Mouse (Mus musculus) right cerebral cortex, postnatal 4 days (tissue): ENCODE results near the gene Isoc2a.
"Not testable (repeated sequence)": the region's sequence is repeated elsewhere in the genome, so short reads cannot be mapped to it uniquely, and the experiment has no call there.

Source experiments
- DNase-seq: peaks from one replicate; pipeline ENCODE4 v3.0.0-alpha.2; 2022

Isoc2a gene

DNA sequence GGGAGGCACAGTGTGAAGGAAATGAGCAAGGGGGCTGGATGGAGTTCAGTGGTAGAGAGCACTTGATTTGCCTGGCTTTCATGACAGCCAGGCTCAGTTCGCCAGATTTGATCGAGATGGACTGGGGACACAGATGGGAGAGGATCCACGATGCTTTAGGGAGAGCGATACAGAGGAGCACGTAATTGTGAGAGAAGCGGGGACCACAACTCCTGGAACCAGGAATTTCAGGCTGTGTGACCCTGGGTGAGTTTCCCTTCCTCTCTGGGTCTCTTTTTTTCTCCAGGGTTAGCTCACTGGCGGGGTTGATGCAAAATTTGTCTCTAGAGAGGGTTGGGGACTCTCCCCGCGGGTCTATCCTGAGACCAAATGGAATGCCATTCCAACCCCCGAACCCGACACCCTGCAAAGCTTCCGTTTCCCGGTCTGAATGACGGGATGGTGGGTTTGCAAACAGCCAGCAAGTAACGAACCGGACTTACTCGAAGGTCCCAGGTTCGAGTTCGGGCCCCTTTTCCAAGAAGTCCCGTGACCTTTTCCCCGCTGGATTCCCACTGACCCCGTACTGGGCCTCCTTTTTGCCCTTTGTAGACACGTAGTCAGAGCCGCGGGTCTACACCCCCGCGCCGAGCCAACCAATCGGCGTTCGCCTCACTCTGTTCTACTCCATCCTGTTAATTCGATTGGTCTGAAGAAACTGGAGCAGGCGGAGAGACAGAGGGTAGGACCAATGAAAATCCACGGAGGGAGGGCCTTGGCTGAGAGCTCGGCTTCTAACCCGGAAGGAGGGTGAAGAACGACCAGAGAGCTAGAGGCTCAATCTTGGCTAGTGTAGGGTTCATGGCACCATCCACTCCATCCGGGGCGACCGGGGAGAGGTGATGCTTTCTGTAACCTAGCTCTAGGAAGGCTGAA is 11.1 kb upstream of the Isoc2a start:
- peak; percentile 88 for DNase-seq

DNA sequence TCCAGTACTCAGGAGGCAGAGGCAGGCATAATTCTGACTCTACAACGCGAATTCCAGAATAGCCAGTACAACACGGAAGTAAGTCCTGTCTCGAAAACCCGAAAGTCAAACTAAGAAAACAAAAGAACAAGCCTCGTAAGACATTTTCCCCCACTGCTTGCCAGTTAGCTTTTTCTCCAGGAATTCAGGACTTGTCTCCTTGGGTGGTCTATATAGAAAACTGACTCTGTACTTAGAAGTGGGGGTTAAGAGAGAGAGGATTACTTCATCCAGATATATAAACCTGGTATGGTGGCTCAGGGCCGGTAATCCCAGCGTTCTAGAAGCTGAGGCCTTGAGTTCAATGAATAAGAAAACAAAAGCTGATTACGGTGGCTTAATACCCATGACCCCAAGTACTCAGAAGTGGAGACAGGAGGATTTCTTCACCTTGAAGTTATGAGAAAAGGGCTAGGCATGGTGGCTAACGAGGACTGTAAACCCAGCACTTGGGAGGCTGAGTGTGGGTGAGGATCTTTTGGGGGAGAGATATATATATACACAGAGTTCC is 10.2 kb upstream of the Isoc2a start:
- DNase-seq, result no peak

DNA sequence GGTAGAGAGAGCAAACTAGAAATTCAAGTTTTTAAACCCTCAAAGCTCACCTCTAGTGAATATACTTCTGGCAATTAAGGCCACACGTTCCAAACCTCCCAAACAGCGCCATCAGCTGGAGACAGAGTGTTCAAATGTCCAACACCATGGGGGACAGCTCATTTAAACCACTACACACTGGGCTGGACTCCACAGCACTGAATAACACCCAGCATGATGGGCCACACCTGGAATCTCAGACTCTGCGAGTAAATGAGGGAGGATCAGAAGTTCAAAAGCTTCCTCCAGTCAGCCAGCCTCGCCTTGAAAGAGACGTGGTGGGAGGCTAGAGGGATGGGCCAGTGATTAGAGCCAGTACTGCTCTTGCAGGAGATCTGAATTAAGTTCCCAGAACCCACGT is 6.8 kb upstream of the Isoc2a start, which contains the start of gene Isoc2b:
Gene Isoc2b, minus strand, starts transcription at position 126 of the 400 bp plus-strand sequence.
- no peak for DNase-seq

DNA sequence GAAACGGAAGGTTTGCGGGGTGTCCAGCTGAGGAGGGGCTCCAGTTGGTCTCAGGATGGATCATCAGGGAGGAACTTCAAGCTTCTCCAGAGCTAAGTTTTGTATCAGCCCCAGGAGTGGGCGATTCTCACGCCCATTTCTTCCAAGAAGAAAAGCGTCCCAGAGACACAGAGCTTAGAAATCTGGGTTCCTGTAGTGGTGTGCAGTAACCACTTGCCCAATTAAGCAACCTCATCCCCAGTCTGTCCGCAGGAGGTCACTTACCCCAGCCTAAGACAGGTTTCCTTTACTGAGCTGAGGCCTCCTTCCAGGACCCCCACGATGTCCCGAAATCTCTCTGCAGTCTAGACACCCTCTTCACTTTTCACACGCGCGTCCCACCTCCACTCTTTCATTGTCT is 273 bp downstream of the Isoc2a start:
- no peak for DNase-seq

DNA sequence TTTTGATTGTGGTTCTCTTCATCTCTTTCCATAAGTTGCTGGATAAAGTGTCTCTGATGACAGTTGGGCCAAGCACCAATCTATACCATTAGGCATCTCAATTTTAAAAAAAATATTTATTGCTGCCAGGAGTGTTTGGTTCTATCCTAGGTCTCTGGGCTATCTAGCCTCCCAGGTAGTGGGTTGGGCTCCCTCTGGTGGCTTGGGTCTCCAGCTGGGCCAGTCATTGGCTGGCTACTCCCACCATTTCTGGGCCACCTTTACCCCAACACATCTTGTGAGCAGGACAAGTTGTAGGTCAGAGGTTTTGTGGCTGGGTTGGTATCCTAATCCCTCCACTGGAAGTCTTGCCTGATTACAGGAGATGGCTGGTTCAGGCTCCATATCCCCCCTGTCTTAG is 1.2 kb downstream of the Isoc2a start:
- no peak for DNase-seq

DNA sequence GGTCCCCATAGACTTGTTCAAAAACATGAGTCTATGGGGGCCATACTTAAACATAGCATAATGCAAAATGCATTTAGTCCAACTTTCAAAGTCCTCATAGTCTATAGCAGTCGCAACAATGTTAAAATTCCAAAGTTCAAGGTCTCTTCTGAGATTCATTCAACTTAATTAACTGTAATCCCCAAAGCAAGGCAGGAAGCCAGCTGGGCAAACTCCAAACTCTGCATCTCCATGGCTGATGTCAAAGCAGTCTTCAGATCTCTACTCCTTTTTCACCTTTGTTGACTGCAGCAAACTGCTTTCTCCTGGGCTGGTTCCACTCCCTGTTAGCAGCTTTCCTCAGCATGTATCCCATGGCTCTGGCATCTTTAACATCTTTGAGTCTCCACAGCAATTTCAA is 2.1 kb downstream of the Isoc2a start:
- not testable (repeated sequence) for DNase-seq

DNA sequence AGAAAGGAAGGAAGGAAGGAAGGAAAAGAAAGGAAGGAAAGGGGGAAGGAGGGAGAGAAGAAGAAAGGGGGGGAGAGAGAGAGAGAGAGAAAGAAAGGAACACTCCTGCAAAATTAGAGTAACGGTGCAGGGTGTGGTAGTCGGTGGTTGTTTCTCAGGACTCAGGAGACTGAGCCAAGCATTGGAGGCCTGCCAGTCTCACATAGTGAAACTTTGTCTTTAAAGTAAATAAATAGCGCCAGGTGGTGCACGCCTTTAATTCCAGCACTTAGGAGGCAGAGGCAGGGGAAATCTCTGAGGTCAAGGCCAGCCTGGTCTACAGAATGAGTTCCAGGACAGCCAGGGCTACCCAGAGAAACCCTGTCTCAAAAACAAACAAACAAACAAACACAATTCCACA is 9.7 kb downstream of the Isoc2a start:
- DNase-seq, result no peak

DNA sequence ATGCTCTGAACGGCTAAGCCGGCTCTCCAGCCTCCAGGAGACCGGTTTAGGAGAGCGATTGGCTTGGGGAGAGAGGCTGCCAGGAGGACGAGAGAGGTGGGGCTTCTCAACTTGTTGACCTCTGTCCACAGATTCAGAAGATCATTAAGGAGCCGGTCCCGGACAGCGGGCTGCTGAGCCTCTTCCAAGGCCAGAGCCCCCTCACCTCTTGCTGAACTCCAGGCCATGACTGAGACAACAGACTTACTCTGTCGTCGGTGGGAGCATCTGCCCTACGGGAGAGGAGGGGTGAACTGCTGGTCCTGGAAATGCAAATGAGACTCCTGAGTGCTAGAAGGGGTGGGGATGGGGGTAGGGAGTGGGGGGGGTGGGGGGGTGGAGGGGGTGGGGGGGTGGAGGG is 18.2 kb downstream of the Isoc2a start:
- no peak for DNase-seq

DNA sequence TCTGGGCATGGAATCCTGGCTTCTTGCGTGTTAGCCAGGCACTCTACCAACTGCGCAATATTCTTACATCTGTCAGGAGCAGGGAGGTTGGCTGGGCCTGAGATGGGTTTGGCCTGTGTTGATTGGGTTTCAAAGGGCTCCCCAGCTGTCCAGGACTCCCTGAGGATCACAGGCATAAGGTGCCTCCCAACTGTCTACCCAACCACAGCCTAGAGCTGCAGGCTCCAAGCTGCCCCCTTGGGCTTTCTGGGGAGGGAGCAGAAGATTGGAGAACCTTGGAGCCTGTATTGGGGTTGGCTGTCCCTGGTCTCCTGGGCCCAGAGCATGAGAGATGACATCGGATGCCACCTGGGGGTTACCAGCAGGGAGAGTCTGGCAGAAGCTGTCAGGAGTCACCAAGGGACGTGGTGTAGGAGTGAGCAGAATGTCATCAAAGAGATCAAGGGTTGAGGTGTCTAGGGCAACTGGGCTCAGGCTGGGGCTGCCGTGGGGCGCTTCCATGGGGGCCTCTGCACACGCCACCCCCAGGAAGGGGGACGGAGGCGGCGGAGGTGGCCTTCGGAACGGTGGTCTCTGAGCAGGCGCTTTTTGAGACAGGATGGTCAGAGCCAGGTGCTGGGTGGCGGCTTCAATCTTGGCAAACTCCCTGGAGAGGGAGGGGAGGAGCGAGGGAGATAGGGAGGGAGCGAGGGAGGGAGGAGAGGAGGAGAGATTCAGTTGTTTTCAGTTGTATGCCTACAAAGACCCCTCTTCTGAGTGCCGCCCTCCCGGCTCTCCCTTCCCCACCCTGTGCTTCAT is 22.1 kb downstream of the Isoc2a start:
- DNase-seq, result no peak

DNA sequence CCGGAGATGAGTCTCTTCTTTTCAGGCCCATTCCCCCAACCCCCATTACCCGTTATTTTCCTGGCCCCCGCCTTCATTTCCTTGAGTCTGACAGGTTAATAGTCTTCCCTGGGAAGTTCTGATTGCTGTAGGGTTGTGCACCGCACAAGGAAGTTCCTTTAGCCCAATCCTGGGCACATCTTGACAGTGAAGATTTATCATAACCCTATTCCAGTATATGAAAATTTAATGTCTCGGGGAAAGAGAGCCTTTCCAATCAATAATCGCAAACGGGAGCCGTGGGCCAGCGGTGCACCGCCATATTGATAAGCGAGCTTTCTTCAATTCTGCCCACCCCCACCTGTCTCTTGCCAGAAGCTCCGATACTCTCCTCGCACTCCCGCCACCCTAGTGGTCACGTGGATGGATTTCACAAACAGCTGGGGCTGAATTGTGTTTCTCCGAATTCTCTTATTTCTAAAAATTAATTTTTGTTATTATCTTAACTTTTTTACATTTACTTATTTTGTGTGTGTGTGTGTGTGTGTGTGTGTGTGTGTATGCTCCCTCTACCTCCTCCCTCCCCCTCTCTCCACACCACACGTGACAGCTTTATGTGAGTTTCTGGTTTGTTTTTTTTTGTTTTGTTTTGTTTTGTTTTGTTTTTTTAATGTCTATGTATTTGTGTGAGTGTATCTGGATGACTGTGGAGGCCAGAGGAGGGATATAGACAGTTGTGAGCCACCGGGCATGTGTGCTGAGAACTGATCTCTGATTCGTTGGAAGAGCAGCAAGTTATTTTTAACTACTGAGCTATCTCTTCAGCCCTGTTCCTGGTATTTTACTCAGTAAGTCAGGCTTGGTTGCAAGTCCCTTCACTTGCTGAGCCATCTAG is 22.9 kb downstream of the Isoc2a start:
- no peak for DNase-seq

DNA sequence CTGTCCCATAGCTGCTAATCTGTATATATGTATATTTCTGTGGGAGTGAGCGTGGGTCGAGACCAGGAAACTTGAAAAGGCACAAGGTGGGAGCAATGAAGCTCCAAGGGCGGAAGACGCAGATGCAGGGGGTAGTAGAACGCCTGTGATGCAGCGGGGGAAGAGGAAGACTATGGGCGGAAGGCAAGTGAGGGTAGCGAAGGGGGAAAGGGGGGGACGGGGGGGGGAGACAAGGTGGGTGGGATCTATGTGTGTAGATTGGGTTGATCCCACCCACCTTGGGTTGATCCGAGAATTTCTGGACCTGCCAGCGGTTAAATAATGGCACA is 23.5 kb downstream of the Isoc2a start:
- DNase-seq, result no peak

DNA sequence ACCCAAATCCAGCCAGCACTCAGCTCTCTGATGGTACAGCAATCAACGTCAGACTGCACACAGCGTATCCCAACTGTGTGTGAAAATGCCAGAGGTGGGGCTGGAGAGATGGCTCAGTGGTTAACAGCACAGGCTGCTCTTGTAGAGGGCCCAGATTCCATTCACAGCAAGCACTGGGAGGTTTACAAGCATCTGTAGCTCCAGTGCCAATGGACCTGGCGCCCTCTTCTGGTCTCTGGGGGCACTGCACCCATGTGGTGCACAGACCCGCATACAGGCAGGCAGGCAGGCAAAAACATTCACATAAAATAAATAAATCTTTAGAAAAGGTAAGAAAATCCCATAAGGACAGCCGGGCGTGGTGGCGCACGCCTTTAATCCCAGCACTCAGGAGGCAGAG is 24.2 kb downstream of the Isoc2a start:
- DNase-seq, result peak; percentile 58

DNA sequence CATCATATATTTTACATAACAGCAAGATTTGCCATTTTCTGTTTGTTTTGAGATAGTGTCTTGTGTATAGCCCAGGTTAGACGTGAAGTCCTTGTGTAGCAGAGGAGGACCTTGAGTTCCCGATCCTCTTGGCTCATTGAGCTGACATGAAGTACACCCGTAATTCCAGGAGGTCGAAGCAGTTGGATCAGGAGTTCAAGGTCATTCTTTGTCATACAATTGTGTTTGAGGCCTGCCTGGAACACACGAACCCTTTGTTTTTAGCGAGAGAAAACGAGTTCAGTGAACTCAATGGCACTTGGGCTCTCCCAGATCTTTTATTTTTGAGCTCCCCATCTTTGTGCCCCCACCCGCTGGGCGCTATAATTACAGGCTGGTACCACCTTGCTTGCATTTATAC is 25.5 kb downstream of the Isoc2a start:
- no peak for DNase-seq

DNA sequence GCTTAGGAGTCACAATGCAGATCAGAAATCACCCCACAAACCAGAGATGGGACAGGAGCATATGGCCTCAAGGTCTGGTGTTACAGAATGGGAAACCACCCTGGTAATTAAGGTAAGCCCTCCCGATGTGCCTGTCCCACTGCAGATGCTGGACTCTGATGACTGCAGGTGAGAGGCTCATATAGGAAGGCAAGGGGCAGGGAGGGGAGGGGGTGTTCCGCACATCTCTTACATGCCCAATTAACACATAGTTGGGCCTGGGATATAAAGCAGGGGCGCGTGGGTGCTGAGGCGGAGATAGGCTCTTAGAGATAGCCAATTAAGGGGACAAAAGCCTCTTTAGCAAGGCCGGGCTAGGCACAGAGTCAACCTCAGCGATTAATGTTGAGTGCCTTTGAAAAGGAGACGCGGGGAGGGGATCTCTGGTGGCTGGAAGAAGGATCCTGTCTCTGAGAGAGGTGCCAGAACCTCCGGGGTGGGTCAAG is 29.6 kb downstream of the Isoc2a start, which contains the start of gene Gm36210:
Gene Gm36210, minus strand, starts transcription at position 51 of the 485 bp plus-strand sequence.
- no peak for DNase-seq

DNA sequence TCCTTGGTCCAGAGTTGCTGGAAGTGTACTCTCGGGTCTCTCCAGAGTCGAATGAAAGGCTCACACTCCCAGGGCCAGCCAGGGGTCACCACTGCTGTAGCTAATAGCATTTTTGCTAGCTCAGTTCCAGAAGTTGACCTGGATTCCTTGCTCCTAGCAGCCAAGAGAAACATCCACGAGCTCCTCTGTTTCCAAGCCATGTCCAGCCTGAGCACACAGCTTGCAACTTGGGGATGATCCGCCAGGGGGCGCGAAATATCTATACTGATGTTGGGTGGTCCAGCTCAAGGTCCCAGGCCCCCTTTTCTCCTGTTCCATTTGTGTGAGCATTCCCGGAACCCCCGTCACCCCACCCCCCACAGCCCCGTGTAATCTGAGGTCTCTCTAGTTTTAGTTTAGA is 34.6 kb downstream of the Isoc2a start:
- peak; percentile 80 for DNase-seq

DNA sequence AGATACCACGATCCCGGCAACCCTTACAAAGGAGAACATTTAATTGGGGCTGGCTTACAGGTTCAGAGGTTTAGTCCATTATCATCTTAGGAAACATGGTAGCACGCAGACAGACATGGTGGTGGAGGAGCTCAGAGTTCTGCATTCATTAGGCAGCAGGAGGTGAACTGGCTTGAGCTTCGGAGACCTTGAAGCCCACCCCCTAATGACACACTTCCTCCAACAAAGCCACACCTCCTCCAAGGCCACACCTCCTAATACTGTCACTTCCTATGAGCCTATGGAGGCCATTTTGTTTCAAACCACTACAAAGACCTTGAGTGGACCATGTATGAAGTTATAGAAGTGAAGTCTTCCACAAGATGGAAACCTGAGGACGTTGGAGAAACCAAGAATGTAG is 35.3 kb downstream of the Isoc2a start:
- no peak for DNase-seq

DNA sequence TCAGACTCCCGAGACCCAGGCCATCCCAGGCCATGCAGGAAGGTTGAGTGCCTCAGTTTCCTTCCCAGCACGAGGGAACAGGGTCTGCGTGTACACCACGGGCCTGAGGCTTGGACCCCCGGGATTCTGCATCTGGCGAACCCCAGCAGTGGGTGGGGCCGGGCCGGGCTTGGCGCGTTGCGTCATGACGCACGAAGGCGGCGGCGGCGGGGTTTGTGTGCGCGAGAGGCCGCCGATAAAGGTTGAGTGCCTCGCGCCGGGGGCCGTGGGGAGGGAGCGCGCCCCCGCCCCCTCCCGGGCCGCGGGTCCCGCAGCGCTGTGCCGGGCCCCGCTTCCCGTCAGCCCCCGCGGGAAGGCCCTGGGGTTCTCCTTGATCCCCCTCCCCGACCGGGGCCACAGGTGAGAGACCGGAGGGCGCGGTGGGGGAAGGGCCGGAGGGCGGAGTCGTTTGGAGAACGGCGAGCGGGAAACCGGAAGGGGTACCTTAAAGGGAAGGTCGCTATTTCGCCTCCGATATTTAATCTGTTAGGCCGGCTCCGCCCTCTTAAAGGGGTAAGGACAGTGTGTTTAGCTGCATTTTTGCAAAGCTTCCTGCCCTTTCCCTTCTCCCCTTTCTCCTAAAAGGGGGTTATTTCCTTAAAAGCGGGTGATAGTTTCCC is 38.2 kb downstream of the Isoc2a start, which contains the start of gene Zfp628:
Gene Zfp628, plus strand, starts transcription at position 211 of the 659 bp plus-strand sequence.
- peak; percentile 96 for DNase-seq

DNA sequence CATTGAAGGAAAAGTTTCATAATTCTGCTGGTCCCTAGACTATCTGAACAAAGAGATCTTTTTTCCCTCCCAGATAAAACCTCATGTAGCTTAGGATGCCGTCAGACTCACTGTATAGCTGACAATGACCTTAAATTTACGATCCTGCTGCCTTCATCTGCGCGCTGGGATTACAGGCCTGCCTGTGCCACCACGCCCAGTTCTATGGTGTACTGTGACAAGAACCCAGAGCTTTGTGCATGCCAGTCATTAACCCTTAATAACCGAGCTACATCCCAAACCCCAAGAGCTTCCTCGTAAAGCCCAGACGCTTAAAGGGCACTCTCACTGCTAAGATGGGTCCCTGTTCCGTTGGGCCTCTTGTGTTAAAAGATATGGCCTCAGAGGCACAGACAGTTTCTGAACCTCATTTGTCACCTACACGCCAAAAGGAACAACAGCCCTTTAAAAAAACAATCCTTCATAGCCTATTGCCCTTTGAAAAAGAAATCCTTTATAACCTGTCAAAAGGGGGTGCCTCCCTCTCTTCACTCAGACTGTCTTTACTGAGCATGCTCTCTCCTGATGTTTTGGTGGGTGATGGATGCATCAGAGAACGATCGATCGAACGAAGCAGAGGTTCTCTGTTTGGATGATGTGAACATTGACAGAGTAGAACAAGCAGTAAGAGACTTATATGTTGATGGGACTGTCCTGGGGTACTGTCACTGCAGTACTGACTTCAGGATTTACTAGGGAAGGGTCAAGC is 38.9 kb downstream of the Isoc2a start:
- DNase-seq, result peak; percentile 38

DNA sequence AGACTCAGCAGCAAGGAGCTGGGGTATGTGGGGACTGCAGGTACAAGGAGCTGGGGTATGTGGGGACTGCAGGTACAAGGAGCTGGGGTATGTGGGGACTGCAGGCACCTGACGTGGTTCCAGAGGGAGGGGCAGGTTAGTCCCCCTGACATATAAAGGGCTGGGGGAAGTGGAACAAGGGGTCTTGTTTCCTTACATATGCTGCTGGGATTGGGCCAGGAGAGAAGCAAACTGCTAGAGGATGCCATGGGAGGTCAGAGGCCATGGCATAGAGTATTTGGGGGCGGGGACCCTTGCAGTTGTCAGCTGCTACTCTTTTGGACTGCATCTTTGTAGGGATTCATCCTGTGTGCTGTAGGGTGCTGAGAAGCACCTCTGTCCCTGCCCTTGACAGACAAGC is 40.5 kb downstream of the Isoc2a start:
- DNase-seq, result no peak

DNA sequence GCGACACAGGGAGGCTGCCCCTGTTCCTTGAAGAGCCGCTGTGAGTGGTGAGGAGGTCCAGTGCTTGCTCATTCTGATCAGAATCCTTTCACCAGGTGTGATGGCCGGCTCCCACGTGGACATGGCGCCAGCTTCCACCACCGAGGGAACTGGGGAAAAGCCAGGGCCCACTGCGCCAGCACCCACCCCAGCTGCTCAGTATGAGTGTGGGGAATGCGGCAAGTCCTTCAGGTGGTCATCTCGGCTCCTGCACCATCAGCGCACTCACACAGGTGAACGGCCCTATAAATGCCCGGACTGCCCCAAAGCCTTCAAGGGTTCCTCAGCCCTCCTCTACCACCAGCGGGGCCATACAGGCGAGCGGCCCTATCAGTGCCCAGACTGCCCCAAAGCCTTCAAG is 41.7 kb downstream of the Isoc2a start:
- DNase-seq, result no peak

DNA sequence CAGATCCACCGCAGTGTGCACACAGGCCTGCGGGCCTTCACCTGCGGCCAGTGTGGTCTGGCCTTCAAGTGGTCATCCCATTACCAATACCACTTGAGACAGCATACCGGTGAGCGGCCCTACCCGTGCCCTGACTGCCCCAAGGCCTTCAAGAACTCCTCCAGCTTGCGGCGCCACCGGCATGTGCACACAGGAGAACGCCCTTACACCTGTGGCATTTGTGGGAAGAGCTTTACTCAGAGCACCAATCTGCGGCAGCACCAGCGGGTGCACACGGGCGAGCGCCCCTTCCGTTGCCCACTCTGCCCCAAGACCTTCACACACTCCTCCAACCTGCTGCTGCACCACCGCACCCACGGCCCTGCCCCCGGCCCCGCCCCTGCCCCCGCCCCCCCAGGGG is 42.1 kb downstream of the Isoc2a start:
- DNase-seq, result no peak
